Mouse (Mus musculus) adrenal gland, adult (tissue): ENCODE results near the gene Nfatc4.

Experiments used
- DNase-seq, 2 experiments: peaks; one replicate each; pipeline ENCODE4 v3.0.0; 2022 to 2023; ENCODE audit warnings: low spot score in 1 of 2; ENCODE audit not compliant: inconsistent age in 2 of 2

Gene Nfatc4

GRCm38 (mm10) chr14:55880982-55881381, 58.0 kb downstream of the Nfatc4 start:
- no peak for DNase-seq

- no peak for DNase-seq
Measured at GRCm38 (mm10) chr14:55882171-55882641, 59.3 kb downstream of the Nfatc4 start.

DNA sequence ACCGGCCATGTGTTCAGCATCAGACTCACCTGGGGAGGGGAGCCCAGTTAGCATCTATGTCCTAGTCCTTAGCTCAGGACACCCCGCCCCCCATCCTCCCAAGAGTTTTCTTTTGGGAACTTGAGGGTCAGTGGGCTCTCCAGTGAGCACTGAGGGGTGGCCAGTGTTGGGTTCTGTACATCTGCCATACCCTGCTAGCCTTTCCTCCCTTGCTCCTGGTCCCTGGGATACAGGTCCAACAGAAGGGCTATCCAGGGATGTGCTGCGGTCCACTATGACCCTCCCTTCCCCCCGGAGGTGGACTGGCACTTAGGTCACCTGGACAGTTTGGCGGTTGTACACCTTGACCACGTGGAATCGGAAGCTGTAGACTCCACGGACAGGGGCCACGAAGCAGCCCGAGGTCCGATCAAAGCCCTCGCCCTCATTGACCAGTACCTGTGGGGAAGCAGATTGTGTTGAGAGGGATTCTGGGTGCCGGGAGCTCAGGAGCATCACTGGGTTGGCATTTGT, 60.3 kb downstream of the Nfatc4 start:
- peak in 1 of 2 experiments; percentile 34 for DNase-seq
